Mouse (Mus musculus) cerebellum, adult (tissue): ENCODE data around the gene Maea.

Source experiments
- ATAC-seq: cut with Nextera tagmentation; 2 replicates; pipeline ENCODE4 v1.9.2; 2017; ENCODE audit warnings: mild to moderate bottlenecking, moderate library complexity, mixed read lengths; ENCODE audit not compliant: insufficient number of reproducible peaks, low FRiP score, low TSS enrichment

The Maea gene

DNA sequence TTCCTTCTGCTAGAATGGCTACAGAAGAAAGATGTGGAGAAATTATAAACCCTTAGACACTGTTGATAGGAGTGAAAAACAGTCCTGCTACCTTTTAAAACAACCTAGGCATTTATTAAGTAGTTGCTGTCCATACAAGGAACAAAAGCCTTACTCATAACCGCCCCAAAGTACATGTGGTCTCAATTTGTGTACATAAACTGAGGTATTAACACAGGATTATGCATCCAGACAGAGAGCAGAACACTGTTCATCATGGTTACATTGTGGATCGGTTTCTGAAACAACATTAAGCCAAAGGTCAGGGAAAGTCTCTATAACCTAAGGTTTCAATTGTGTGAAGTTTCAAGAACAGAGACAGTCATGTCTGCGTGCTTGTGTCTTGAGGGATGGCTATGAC is 17.7 kb downstream of the Maea start:
- ATAC-seq: no peak

- no peak for ATAC-seq
Observed at GRCm38 (mm10) chr5:33357494-33357893, 22.2 kb downstream of the Maea start.

GRCm38 (mm10) chr5:33358467-33358866 is 23.2 kb downstream of the Maea start:
- ATAC-seq: no peak

DNA sequence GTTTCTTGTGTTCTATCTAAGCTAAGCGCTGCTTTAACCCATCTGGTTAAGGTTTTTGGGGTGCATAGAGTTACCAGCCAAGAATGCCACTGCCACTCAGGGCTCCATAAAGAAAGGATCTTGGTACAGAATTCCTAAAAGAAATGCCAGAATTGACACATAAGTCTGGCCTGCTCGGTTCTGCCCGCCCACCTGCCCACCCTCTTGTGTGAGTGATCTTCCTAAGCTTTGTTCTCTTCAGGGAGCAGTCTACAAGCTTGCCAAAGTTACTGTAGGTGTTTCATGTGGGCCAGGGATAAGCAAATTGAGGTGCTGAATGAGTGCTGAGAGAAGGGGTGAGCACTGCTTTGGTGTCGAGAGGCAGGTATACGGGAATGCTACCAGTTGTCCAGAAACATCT is 28.0 kb downstream of the Maea start:
- no peak for ATAC-seq

DNA sequence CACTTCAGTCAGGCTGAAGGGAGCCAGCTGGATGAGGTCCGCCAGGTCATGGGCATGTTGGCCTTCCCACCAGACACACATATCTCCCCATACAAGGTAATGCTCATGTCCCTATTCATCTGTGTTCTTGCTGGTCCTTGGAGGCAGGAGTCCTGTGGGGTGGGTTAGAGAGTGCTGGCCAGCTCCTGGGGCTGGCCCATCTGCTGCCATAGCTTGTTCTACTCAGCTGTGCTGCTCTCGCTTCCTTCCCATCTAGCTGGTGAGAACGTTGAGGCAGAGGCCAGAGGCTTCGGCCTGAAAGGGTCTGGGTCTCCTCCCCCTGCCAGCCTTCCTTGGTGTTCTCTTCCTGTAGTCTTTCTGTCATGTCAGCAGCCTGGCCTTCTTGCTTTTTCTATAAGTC is 33.3 kb downstream of the Maea start:
- no peak for ATAC-seq

DNA sequence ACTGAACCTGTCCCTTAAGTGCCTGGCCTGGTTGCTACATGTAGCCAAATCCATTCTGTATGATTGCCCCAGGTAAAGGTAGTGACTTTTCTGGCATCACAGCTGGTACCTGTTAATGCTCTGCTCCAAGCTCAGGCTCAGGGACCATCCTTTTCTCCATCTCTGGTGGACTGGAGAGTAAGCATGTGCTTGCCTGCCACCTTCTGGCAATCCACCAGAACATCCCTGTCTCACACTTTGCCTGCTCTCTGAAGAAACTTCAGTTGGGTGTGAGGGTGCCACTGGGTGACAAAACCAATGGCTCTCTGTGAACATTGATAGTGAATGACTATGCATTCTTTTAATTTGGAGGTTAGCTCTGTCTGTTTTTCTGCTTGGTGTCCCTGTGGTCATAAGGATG is 35.8 kb downstream of the Maea start:
- no peak for ATAC-seq

DNA sequence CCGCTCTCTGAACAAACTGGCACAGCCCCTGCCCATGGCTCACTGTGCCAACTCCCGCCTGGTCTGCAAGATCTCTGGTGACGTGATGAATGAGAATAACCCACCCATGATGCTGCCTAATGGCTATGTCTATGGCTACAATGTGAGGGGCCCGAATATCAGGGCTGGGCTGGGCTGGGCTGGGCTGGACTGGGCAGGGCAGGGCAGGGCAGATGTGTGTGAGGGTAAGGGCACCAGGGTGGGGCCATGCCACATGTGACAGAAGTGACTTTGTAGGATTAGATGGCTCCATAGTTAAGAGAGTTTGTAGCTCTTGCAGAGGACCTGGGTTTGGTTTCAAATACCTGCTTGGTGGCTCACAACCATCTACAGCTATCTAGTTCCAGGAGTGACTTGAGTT is 36.4 kb downstream of the Maea start:
- no peak for ATAC-seq

DNA sequence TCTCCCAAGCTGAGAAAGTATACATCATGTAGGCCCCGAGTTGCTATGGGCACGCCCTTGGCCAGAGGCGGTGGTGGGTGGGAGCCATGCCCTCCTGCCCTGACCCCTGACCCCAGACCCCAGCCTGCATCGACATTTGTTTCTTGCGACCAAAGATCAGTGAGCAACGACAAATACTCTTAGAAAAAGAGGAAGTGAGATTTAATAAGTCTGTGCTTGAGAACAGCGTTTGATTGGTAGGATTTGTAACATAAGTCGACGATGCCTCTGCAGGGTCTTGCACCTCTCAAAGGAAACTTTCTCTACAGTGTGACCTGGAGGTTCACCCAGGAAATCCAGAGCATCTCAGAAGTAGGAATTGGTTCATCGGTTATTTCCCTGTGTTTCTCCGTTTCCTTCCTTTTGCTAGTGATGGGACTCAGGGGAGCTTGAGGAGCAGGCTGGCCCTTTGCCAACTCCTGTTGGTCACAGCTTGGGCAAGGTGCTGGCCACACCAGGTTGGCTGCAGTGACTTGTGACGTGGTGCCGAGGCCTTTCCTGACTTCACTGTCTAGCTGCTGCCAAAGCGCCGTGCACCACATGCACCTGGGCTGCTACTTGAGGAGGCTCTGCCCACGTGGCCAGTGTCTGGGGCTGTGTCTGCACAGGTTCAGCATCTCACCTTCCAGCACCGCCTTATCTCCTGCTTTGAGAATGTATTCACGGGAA is 37.2 kb downstream of the Maea start:
- 0 out of 2 replicates have a peak, but pooled peaks have one; percentile 18 for ATAC-seq

GRCm38 (mm10) chr5:33377176-33377575 is 41.9 kb downstream of the Maea start:
- no peak for ATAC-seq

- ATAC-seq: no peak; the same call in 1 of the 2 replicates
Observed at GRCm38 (mm10) chr5:33377801-33378301, 42.5 kb downstream of the Maea start.

DNA sequence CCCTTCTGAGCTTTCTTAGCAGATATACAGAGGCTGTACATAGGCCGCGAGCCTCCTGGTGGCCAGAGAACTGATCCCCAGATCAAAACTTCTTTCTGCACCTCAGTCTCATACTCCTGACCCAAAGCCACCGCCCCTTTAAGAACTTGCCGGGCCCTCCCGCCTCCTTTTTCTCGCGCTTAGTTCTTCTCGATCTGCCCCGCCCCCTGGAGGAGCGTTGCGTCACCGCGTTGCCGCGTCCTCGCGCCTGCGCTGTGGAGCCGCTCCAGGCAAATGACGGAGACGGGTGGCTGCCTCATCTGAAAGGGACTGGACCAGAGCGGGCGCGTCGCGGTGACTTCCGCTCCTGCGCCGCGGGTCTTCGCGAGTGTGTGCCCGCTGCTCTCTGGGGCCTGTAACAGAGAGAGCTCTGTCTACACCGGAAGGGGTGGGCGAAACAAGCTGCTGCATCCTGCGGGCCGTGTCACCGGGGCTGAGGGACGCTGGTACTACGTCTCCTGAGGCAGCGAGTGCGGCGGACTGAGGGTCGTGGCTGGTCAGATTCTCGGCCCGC is 43.1 kb downstream of the Maea start, which contains the start of gene Uvssa:
Uvssa (plus strand) TSS at position 248 of the 553 bp plus-strand sequence.
- peak; percentile 99 for ATAC-seq

- peak; percentile 52; the same call in 1 of the 2 replicates for ATAC-seq
Observed at GRCm38 (mm10) chr5:33387550-33387949, 52.2 kb downstream of the Maea start.

DNA sequence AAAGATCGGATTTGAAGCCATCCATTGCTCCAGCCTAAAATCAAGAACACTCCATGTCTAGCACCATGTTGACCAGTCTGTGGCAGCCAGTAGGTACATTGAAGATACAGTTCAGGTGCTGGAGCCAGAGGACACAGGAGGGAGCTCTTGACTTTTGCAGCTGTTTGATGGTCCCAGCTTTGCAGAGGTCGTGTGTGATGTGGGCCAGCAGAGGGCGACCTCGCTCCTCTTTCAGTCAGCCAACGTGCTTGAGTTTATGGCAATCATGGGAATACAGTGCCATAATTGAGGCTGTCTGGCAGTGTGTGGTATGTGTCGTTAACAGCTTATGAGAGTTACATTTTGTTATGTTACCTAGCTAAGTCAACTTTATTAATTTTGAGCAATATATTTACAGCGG is 58.5 kb downstream of the Maea start:
- peak; percentile 65 for ATAC-seq

DNA sequence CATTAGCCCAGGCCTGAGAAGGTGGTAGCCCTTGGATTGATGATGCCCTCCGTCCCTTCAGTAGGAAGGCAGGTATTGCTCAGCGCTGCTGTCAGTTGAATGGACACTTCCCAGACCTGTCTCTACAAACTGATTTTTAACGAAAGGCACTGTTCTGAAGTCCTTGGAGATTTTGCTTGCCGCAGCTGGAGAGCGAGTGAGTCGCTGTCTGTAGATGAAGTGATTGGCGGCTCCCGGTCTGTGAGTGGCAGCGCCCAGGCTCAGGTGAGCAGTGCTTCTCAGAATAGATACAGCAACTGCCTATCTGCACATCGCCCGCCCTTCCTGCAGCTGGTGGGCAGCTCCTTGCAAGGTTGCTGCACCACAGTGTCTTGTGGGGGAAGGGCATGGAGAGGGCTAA is 60.4 kb downstream of the Maea start:
- no peak for ATAC-seq

- ATAC-seq: no peak
Observed at GRCm38 (mm10) chr5:33396828-33397227, 61.5 kb downstream of the Maea start.

DNA sequence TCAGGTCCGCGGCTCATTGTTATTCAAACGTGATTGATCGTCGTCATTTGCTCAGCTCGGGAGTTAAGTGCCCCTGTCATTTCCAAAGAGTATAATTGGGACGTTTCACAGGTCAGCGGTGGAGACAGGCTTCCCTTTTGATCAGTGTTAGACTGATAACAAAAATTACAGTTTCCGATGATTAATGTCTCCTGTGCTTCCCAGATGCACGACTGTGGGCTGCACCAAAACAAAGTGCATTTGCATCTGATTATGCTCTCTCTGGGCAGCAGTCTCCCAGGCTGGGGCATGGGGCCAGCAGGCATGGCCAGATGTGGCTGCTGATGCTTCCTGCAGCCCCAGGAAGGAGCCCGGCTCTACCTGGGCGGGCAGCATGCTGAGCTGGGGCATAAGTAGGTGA is 65.5 kb downstream of the Maea start:
- ATAC-seq: no peak

GRCm38 (mm10) chr5:33420313-33420712 is 85.0 kb downstream of the Maea start:
- no peak for ATAC-seq
